Mouse (Mus musculus): ENCODE measurements around the gene Lrrtm3. TPM values are rescaled to one million over a fixed set of nuclear protein-coding genes. Genes with fewer than 3 reads are reported as not detected.

The Lrrtm3 gene
- polyA plus RNA-seq, 1 experiment from 2014 or later = 25.0 TPM

Other genes starting within 250 kb of the Lrrtm3 start
- 0.70 and 0.73 TPM in 2 replicates for gene Gm10118, start 162.8 kb downstream of the Lrrtm3 start, polyA plus RNA-seq (2015; fragmentation: Nextera tagmentation; extraction: Ambion mirVana)